In the genomic region with DNA sequence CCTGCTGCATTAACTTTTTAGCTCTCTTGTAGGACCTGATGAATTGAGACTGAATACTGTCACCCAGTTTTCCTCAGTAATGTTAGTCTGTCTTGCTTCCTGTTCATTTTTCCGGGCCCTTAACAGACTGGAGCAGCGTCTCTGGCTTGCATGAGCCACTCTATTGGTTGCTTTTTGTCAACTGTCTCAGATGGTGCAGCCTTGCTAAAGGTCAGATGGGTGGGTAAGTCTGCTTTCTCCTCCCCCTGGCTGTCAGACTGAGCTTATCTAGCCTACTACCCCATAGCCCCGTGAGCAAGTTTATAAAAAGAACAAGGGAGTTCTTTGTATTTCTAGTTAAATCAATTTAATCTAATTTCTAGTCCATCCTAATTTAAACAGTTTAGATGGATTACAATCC, we compare ENCODE assay signal across 11 mouse cellular contexts. TPM values are rescaled to one million over a fixed set of nuclear protein-coding genes. Genes with fewer than 3 reads are reported as not detected.
DNase-seq lines count a peak whose midpoint lies in the region; ATAC-seq lines count a peak whose summit lies in the region.
"Had no signal": no experiment of that assay in that cellular context is flagged by ENCODE, and none has a peak within 500 bp of the region (broad histone marks: within the 10 kb centered on the region; RNA-seq: fewer than 3 reads in every experiment).

No protein-coding gene starts in this region.

- peak overlapping the region; percentile 38 for H3K4me3 ChIP-seq in megakaryocyte, embryonic 14.5 days (replicated peaks)
- no peak overlapping the region for H3K4me3 ChIP-seq in intestine, embryonic 14.5 days (ENCODE audit: low read depth, low read length)
- no peak overlapping the region for H3K4me3 ChIP-seq in stomach, embryonic 16.5 days (replicated peaks; ENCODE audit: low read length)
- H3K4me3 ChIP-seq: midbrain, embryonic 12.5 days had no signal

- peaks cover 93% of the 10 kb centered on the region for H3K4me1 ChIP-seq in megakaryocyte, embryonic 14.5 days
- peaks cover 10% of the 10 kb centered on the region; the same call in 1 of the 2 replicates for H3K4me1 ChIP-seq in intestine, embryonic 14.5 days (replicated peaks; ENCODE audit: control insufficient read depth, insufficient read depth, low read length)
- peaks cover 15% of the 10 kb centered on the region for H3K4me1 ChIP-seq in stomach, embryonic 16.5 days (ENCODE audit: control insufficient read depth, insufficient read depth, low read length)

- DNase-seq in adrenal gland, postnatal 10 days, result peak; percentile 32
- DNase-seq in adrenal gland, adult 18-20 months (ENCODE audit: low spot score in 2 of 2), result no peak
- no peak for DNase-seq in intestine, embryonic 14.5 days (ENCODE audit: low spot score)
- DNase-seq in layer of hippocampus, postnatal 10 days (ENCODE audit: low spot score in 2 of 2), result no peak
- no peak for DNase-seq in cerebellum, postnatal 10 days
- DNase-seq: cerebellum, adult 2 months; kidney, postnatal 25 days had no signal

- no peak overlapping the region for H3K27ac ChIP-seq in intestine, embryonic 14.5 days (ENCODE audit: low read depth)
- H3K27ac ChIP-seq in stomach, embryonic 16.5 days (ENCODE audit: low read length), result no peak overlapping the region
- H3K27ac ChIP-seq: midbrain, embryonic 12.5 days had no signal

- no peaks in the 10 kb centered on the region for H3K27me3 ChIP-seq in megakaryocyte, embryonic 14.5 days (replicated peaks)
- H3K27me3 ChIP-seq in intestine, embryonic 14.5 days (replicated peaks; ENCODE audit: control insufficient read depth, insufficient read depth, low read length), result no peaks in the 10 kb centered on the region
- no peaks in the 10 kb centered on the region for H3K27me3 ChIP-seq in stomach, embryonic 16.5 days (ENCODE audit: control insufficient read depth, insufficient read depth, low read length)
- H3K27me3 ChIP-seq: midbrain, embryonic 12.5 days had no signal

- H3K9ac ChIP-seq in intestine, embryonic 14.5 days (ENCODE audit: low read length), result no peak overlapping the region
- H3K9ac ChIP-seq in stomach, embryonic 16.5 days (ENCODE audit: low read length), result no peak overlapping the region
- H3K9ac ChIP-seq: midbrain, embryonic 12.5 days had no signal

- WGBS in intestine, embryonic 14.5 days, result 23% methylated on average over 3 of the region's 3 CpGs
- WGBS in stomach, embryonic 16.5 days, result 19% methylated on average over 3 of the region's 3 CpGs

- no peaks in the 10 kb centered on the region for H3K9me3 ChIP-seq in megakaryocyte, embryonic 14.5 days
- no peaks in the 10 kb centered on the region for H3K9me3 ChIP-seq in intestine, embryonic 14.5 days (ENCODE audit: control insufficient read depth, low read length)
- no peaks in the 10 kb centered on the region for H3K9me3 ChIP-seq in stomach, embryonic 16.5 days (replicated peaks; ENCODE audit: control insufficient read depth, low read length)
- H3K9me3 ChIP-seq: midbrain, embryonic 12.5 days had no signal

- H3K4me2 ChIP-seq in intestine, embryonic 14.5 days (ENCODE audit: low read length), result no peak overlapping the region
- H3K4me2 ChIP-seq in stomach, embryonic 16.5 days (ENCODE audit: low read depth, low read length), result no peak overlapping the region
- H3K4me2 ChIP-seq: midbrain, embryonic 12.5 days had no signal

- ATAC-seq in megakaryocyte, adult 5-6 weeks (ENCODE audit: poor library complexity, severe bottlenecking), result no peak
- ATAC-seq in intestine, embryonic 14.5 days (replicated peaks; ENCODE audit: low FRiP score, low TSS enrichment, low read depth), result peak; percentile 60; the same call in 1 of the 2 replicates
- ATAC-seq in stomach, embryonic 16.5 days (ENCODE audit: insufficient read depth, low FRiP score), result peak; percentile 53; the same call in 1 of the 2 replicates

- peaks cover 55% of the 10 kb centered on the region for H3K36me3 ChIP-seq in megakaryocyte, embryonic 14.5 days (replicated peaks; ENCODE audit: low read length)
- H3K36me3 ChIP-seq in intestine, embryonic 14.5 days (ENCODE audit: control insufficient read depth, insufficient read depth, low read length), result peaks cover 6% of the 10 kb centered on the region
- no peaks in the 10 kb centered on the region for H3K36me3 ChIP-seq in stomach, embryonic 16.5 days (ENCODE audit: control insufficient read depth, insufficient read depth, low read length)

RNA-seq across cellular contexts. Expression of gene Scaf8, which starts 23.6 kb away (rescaled TPM):
- 10 to 100 TPM; 37.8 to 43.7 TPM for total RNA-seq in adrenal gland, postnatal 10 days (2021)
- 10 to 100 TPM; 43.4 to 45.8 TPM for total RNA-seq in adrenal gland, adult 18-20 months (2021)
- polyA plus RNA-seq in megakaryocyte, embryonic 14.5 days (2012; ENCODE audit: insufficient read depth, low replicate concordance), result 3.9 and 4.5 TPM in 2 replicates
- 34.1 and 43.8 TPM in 2 replicates for total RNA-seq in megakaryocyte, adult 5-6 weeks (2015)
- 29.1 and 35.5 TPM in 2 replicates for total RNA-seq in megakaryocyte, adult 5-6 weeks (2017)
- 21.8 and 22.2 TPM in 2 replicates for polyA plus RNA-seq in intestine, embryonic 14.5 days (2014; fragmentation: Nextera tagmentation; extraction: Ambion mirVana)
- polyA plus RNA-seq in stomach, embryonic 16.5 days (2015; fragmentation: Nextera tagmentation; extraction: Ambion mirVana), result 15.7 and 16.4 TPM in 2 replicates
- 10 to 100 TPM; 58.0 to 60.2 TPM for total RNA-seq in layer of hippocampus, postnatal 10 days (2021)
